9 mouse cellular contexts compared by ENCODE assay signal in genomic region chr7:117090911-117091550, GRCm38 (mm10).
A peak's percentile ranks its signal among the peaks of the same experiment; 100 is the strongest.
DNase-seq lines count a peak whose midpoint lies in the region; ATAC-seq and TF ChIP-seq lines count a peak whose summit lies in the region.
"Had no signal": no experiment of that assay in that cellular context is flagged by ENCODE, and none has a peak within 500 bp of the region (broad histone marks: within the 10 kb centered on the region; RNA-seq: fewer than 3 reads in every experiment).

No protein-coding gene starts in this region.

- H3K36me3 ChIP-seq in lung, embryonic 14.5 days (ENCODE audit: insufficient read depth) = no peaks in the 10 kb centered on the region
- no peaks in the 10 kb centered on the region for H3K36me3 ChIP-seq in hindbrain, embryonic 16.5 days (ENCODE audit: control insufficient read depth, insufficient read depth, low read length)
- H3K36me3 ChIP-seq: hindbrain, embryonic 15.5 days had no signal

- H3K4me3 ChIP-seq in lung, embryonic 14.5 days (ENCODE audit: low read depth, low read length) = no peak overlapping the region
- H3K4me3 ChIP-seq in hindbrain, embryonic 16.5 days (ENCODE audit: low read length) = no peak overlapping the region
- H3K4me3 ChIP-seq: hindbrain, embryonic 15.5 days had no signal

- ATAC-seq in activated CD4-positive, CD25-positive, alpha-beta regulatory T cell, adult 4 months = peak; percentile 83
- peak; percentile 38; the same call in 1 of the 2 replicates for ATAC-seq in lung, embryonic 14.5 days (ENCODE audit: insufficient read depth)
- no peak for ATAC-seq in hindbrain, embryonic 16.5 days

- no peaks in the 10 kb centered on the region for H3K27me3 ChIP-seq in lung, embryonic 14.5 days (ENCODE audit: insufficient read depth, low read length)
- H3K27me3 ChIP-seq in hindbrain, embryonic 16.5 days (replicated peaks; ENCODE audit: control insufficient read depth, insufficient read depth, low read length) = no peaks in the 10 kb centered on the region
- H3K27me3 ChIP-seq: hindbrain, embryonic 15.5 days had no signal

- H3K4me1 ChIP-seq in lung, embryonic 14.5 days (ENCODE audit: insufficient read depth) = no peaks in the 10 kb centered on the region
- no peaks in the 10 kb centered on the region for H3K4me1 ChIP-seq in hindbrain, embryonic 16.5 days (ENCODE audit: control insufficient read depth, insufficient read depth, low read depth, low read length)
- H3K4me1 ChIP-seq: hindbrain, embryonic 15.5 days had no signal

- no peaks in the 10 kb centered on the region for H3K9me3 ChIP-seq in lung, embryonic 14.5 days (ENCODE audit: low read depth, low read length)
- H3K9me3 ChIP-seq in hindbrain, embryonic 16.5 days (ENCODE audit: control insufficient read depth, low read length) = no peaks in the 10 kb centered on the region
- H3K9me3 ChIP-seq: hindbrain, embryonic 15.5 days had no signal

- H3K27ac ChIP-seq in lung, embryonic 14.5 days (ENCODE audit: low read depth) = no peak overlapping the region
- H3K27ac ChIP-seq in hindbrain, embryonic 16.5 days (ENCODE audit: low read depth, low read length) = no peak overlapping the region
- H3K27ac ChIP-seq: hindbrain, embryonic 15.5 days had no signal

- no peak for TF ChIP-seq CTCF in lung, embryonic 14.5 days (IDR thresholded peaks at IDR 0.05; ENCODE audit: low read depth)

- intact Hi-C loops in heart, postnatal 36 days (cut with DNase I) = no loop called here

- 31% methylated on average over 6 of the region's 6 CpGs for WGBS in lung, embryonic 14.5 days
- whole genome bisulfite sequencing in hindbrain, embryonic 16.5 days = 65% methylated on average over 6 of the region's 6 CpGs

- H3K9ac ChIP-seq in lung, embryonic 14.5 days = no peak overlapping the region
- no peak overlapping the region for H3K9ac ChIP-seq in hindbrain, embryonic 16.5 days (ENCODE audit: low read depth, low read length)
- H3K9ac ChIP-seq: hindbrain, embryonic 15.5 days had no signal

- DNase-seq in left cerebral cortex, adult 9 months (ENCODE audit: low spot score in 2 of 2) = peak; percentile 40 to 50
- no peak for DNase-seq in left cerebral cortex, adult 11 months (ENCODE audit: low spot score)
- DNase-seq in heart, postnatal 36 days = peak; percentile 19 to 21
- DNase-seq in lung, embryonic 14.5 days = peak; percentile 67
- DNase-seq in thymus, postnatal 4 days = no peak
- no peak for DNase-seq in spleen, postnatal 14 days (ENCODE audit: low spot score in 2 of 2)

- no peak overlapping the region for H3K4me2 ChIP-seq in lung, embryonic 14.5 days
- no peak overlapping the region for H3K4me2 ChIP-seq in hindbrain, embryonic 16.5 days (ENCODE audit: low read length)
- H3K4me2 ChIP-seq: hindbrain, embryonic 15.5 days had no signal

Comparison
In these comparisons a context has a peak if more than half of its experiments do, and no peak if none do; other contexts are left out.
1. DNase-seq: peak in left cerebral cortex, adult 9 months (2 of 2), heart, postnatal 36 days (2 of 2) and lung, embryonic 14.5 days (single experiment); none in left cerebral cortex, adult 11 months (single experiment), thymus, postnatal 4 days (single experiment) and spleen, postnatal 14 days (0 of 2).